Mouse (Mus musculus) right cerebral cortex, postnatal 25 days (tissue): ENCODE measurements around the gene Vegfb.
A peak's percentile ranks its signal among the peaks of the same experiment; 100 is the strongest.
"Not testable (repeated sequence)": the region's sequence is repeated elsewhere in the genome, so short reads cannot be mapped to it uniquely, and the experiment has no call there.

Experiments used
- DNase-seq: peaks from one replicate; pipeline ENCODE4 v3.0.0; 2022

Gene Vegfb

DNA sequence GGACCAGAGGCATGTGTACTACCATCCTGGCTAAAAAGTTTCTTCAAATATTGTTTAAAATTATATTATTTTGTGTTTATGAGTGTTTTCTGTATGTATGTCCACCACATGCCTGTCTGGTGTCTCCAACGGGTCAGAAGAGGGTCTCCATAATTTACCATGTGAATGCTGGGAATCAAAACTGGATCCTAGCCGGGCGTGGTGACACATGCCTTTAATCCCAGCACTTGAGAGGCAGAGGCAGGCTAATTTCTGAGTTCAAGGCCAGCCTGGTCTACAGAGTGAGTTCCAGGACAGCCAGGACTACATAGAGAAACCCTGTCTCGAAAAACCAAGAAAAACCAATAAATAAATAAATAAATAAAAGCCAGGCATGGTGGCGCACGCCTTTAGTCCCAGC is 3.7 kb upstream of the Vegfb start:
- DNase-seq: not testable (repeated sequence)

DNA sequence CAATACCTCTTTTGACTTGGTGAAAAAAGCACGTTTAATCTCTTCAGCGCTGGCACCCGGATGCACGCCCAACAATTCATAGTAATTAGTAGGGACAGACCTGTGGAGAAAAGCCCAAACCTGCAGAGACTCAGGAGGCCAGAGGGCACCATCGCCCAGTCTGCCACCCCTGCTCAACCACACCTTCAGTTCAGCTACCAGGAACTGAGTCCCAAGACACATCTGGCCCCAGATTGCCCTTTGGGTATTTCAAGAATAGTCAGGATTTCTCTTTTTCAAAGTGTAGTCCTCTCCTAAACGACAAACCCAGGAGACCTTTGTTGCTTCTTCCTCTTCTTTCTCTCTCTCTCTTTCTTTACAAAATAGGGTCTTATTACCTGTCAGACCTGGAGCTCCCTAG is 3.3 kb upstream of the Vegfb start:
- DNase-seq: no peak

DNA sequence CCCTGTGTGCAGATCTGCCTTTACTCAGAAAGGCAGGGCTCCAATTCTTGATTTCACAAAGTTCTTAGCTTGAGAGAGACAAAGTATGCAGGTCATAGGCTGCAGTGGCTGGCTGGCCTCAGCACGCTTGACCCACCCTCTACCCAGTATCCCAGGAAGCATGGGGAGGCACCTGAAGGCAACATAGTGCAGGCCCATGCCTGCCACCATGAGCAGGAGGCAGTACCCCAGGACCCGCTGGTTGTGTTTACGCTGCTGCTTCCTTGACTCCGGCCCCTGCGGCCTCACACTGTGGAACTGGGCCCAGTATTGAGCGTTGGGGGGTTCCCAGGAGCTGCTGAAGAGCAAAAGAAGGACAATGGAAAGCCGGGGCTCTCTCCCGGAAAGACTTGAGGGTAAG is 1.8 kb upstream of the Vegfb start:
- DNase-seq: no peak

DNA sequence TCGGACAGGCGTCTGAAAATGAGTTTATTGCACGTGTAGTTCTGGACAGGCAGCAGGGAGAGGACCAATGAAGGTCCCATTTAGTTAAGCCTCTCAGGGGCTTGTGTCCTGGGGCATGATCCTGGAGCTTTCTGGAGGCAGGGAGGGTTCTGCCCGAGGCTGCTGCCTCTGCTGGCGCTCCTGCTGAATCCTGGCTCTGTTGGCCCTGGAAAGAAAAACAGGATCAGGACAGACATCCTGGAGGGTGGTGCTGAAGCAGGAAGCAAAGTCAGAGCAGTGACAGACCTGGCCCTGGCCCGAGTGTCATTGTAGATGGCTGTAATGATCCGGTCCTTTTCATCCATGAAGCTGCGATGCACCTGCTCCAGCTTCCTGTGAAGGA is 444 bp upstream of the Vegfb start:
- DNase-seq: no peak

DNA sequence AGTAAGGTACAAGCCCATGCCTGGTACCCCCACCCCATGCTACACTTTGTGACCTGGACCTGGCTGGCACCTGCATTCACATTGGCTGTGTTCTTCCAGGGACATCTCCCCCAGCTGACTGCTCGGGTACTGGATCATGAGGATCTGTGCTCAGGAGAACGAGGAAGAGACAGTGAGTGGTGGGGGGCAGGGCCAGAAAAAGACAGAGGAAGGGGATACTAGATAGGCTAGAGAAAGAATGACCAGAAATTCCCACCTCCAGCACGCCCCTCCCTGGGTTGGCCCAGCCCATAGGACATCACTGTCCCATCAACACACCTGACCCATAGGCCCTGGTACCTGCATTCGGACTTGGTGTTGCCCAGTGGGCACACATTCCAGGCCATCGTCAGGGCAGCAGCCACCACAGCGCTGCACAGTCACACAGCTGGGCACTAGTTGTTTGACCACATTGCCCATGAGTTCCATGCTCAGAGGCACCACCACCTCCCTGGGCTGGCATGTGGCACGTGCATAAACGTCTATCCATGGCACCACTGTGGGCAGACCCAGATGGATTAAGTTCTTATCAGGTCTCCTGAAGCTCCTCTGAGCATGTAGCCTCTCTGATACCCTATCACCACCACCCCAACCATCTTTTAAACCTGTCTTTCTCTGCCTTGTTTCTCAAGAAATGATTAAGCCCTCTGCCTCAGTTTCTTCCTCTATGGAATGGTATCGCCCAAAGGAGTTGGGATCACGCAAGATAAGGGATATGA is 1.3 kb downstream of the Vegfb start:
- DNase-seq: no peak

DNA sequence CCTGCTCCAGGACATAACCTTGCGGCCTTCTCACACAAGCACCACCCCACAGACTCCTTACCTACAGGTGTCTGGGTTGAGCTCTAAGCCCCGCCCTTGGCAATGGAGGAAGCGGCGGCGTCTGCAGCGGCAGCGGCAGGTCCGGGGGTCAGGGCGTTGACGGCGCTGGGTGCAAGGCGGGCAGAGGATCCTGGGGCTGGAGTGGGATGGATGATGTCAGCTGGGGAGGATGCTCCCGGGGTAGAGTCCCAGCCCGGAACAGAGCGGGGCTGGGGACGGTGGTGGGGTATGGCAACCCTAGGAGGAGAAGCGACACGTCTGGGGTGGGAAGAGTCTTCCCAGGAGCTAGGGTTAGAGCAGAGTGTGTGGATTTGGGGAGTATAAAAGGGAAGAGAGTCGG is 2.2 kb downstream of the Vegfb start:
- DNase-seq: no peak

DNA sequence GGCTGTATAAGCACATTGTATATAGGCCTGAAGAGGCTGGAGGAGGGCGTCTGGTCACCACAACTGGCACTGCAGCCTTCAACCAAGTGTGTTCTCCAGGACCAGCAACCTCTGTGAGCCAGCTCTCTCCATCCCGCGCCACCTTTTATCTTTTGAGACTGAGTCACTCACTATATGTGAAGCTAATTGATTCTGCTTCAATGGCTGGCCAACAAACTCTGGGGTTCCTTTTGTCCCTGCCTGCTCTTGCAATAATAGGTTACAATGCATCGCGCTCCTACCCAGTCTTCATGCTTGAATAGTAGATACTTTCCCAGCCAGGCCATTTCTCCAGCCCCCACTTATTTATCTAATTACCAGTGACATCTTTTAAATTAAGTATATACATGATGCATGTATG is 3.8 kb downstream of the Vegfb start:
- DNase-seq: no peak

DNA sequence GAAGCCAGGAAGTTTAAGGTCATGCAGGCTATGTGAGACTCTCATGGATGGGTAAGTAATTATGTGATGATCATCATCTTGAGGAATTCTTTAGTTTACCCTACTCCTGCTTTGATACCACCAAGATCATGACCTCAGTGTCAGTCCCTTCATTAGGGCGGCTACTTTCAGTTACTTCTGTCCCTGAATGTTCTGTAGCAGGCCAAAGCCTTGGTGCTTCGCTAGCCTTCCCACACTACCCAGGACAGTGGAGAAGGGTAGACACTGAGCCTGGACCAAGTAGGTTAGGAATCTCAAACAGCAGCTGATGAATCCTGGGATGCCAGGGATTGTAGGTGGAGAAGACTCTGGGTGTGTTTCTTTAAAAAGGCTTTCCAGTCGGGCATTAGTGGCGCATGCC is 6.0 kb downstream of the Vegfb start:
- DNase-seq: no peak

DNA sequence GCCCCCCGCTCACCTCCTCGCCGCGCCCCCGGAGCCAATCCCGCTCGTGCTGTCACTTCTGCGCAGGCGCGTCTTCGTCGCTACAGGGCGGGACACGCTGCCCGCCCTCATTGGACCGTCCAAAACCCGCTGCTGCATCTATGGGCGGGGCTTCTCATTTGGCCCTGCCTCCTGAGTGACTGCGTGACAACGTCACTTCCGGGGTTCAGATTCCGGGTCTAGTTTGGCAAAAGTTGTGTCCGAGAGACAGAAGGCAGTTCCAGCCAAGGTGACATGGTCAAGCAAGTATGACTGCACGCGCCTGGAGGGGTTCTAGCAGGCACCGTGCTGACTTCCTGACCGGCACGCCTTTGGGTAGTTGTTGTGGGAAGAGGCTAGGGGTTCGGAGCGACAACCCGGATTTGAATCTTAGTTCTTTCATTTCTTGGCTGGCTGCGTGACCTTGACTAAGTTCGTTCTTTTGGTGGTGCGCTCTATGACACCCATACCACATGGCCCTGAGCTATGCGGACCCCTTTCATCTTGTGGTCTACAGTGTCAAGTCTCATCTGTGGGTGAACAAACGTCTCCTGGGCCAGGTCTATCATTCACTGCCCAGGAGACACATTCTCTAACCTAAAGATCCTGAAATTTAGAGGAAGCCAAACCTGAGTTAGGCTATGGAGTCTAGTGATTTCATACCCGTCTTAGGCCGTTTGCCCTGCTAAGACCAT is 6.9 kb downstream of the Vegfb start, which contains the start of gene Fkbp2:
Fkbp2 (minus strand) TSS at position 121 of the 713 bp plus-strand sequence.
- DNase-seq: peak; percentile 99

DNA sequence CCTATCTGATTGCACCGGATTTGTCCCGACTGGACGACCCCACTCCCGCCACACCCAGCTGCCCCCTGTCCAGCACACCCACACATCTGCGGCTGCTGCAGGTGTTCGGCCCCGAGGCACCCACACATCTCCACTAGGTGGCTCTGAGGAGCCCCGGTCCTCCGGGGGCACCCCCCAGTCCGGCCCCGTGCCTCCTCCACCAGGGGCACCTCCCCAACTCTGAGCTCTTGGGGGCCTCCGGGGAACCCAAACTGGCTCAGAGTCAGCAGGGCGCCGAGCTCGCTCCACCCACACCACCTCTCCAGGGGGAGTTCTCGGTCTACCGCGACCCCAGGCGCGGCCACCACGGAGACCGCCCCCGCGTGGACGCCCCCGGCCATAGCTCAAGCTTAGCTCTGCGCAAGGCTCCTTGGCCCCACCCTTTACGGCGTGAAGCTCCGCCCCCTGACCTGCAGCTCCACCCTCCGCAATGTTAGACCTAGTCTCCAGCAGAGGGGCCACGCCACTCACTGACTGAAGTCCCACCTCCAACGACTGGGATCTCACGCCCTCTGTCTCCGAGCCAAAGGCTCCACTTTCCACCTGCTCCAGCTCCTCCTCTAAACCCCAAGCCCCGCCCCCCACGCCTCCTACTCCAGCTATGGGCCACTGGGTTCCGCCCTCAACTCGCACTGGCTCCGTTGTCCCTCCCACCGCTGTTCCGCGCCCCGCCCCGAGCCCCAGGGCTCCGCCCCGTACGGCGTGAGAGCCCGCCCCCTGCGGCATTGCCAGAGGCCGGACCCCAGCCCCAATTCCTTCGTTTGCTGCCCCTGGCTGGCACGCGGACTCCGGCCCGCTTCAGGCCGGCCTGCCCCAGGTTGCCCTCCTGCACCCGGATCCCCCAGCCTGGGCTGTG is 7.7 kb downstream of the Vegfb start:
- DNase-seq: peak; percentile 99

DNA sequence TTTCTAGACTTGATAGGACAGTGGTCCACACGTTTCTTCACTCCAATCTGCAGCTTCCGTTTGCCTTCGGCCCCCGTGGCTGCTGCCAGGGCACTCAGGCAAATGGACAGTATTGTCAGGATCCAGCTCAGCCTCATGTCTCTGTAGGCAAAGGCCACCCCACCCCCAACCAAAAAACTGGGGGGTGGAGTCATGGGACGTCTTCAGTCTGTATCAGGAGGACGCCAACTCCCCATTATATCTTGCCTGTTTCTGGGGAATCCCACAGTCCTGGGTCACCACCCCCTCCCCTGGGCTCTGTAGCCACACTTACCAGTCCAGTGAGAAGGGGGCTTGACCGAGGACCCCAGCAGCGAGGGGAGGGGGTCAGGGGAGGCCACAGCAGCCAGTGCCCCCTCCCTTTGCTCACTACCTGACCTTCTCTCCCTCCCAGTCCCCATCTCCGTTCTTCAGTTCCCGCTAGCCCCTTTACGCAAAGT is 8.4 kb downstream of the Vegfb start:
- DNase-seq: no peak

DNA sequence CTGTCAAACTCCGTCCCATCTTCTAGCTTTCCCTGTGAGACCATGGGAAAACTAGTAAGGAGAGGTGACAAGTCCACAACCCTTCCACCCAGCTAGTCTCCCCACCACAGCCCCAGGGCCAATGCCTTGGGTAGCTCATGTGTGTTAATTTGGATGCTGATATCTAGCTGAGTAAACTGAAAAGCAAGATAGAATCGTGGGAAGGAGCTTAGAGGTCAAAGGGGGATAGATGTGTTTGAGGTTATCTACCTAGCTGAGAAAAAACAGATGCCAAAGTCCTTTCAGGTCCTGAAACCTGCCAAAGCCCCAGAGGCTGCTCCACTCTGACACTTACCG is 8.8 kb downstream of the Vegfb start:
- no peak for DNase-seq

DNA sequence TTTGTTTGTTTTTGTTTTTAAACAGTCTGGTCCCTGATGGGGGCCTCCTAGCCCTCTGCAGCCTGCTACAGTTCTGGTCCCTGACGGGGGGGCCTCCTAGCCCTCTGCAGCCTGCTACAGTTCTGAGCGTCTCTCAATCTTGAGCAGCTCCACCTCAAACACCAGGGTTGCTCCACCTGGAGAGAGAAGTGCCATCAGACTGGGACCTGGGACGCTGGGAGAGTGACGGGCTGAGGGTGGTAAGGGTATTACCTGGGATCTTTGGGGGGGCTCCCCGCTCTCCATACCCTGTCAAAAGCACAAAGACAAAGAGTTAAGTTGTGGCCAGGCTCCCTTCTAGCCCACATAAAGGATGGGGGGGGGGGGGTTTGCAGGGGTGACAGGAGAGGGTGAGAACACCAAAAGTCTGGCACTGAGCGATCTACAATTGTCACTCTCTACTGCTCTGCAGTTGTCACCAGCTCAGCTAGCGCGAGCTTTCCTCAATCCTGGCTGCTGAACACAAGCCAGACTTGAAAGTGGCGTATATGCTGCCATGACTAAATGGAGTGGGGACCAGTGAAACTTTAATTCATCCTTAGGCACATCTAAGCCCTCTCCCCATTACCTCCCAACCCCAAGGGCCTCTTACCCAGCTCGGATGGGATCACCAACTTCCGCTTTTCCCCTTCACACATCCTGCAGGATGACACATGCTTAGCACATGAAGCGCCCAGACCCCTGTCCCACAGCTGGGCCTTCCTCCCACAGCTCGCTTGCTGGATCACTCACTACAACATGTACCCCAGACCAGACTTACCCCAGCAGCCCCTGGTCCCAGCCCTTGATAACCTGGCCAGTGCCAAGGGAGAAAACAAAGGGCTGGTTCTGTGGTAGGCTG is 9.5 kb downstream of the Vegfb start:
- no peak for DNase-seq

DNA sequence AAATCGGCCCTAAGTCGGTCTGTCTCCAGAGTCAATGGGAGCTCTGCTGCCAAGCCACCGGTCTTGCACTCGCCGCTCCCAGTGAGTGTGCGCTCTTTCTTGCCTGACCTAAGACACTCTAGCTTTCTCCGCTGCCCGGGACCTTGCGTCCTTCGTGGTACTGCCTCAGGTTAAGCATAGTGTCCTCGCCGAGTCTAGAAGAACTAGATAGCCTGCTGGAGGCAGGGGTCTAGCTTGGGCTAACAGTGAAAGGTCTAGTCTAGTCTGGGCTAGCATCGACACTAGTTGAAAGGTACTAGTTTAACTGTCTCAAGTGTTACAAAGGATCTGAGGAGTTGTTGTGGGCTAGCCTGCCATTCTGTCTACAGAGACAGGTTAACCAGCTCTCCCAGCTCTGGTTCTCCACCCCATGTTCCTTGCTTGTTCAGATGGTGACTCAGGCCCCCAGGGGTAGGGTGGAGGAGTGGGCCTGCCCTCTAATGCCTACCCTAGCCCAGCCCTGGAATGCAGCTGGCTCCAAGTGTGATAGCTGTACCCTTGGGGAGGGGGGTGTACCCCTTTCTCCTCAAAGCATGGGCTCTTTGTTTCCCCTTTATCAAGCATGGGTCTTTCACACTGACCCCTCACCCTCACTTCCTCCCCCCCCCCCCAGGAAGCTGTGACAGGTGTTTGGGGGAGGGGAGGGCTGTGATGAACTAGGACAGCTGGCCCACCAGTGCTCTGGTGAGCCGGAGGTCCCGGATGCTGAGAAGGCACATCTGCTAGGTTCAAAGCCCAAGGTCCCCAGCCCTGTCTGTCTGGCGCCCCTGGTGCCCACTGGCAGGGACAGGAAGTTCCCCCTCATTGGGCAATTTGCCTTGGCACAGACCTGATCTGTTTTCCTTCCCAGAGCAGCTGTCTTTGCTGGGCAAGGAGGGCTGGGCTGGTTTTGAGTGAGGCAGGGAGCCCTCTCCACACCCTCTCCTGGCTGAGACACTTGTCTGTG is 11.6 kb downstream of the Vegfb start, which contains the start of gene Plcb3:
Plcb3 (minus strand) TSS at position 934 of the 985 bp plus-strand sequence.
- peak; percentile 52 for DNase-seq

DNA sequence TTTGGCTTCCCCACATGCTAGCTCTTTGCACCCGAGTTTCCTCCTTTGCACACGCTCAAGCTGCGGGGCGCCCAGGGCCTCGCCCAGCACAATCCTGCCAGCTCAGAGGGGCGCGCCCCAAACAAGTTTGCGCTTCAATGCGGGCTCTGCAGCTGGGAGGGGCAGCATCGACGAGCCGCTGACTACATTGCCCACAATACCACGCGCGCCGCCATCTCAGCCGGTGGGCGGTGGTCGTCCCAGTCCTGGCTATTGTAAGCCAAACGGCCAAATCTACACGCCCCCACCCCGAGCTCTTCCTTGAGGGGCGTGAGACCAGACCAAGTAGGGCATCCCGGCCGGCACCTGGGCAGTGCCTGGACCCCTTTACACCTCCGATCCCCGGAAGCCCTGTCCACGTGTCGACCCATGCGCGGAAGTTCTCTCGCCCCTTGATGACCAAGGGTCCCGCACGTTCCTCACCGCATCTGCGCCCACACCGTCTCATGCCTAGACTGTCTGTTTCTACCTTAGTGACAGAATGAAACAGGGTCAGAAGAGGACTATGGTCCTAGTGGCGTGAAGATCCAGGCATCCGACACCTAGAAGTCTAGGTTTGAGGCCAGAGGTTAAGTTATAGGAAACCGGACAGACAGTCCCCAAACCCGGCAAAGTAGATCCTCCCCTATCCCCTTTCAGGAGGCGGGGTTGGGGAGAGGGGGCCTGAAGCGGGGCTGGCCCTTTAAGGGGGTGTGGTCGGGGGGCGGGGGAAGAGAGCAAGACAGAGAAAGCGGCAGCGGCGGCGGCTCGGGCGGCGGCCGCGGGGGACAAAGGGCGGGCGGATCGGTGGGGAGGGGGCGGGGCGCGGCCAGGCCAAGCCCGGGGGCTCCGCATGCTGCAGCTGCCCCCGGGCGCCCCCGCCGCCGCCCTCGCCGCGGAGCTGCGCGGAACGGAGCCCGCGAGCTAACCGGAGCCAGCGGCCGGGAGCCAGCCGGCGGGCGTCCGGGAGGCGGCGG is 12.9 kb downstream of the Vegfb start, which contains the start of gene Ppp1r14b:
Ppp1r14b (plus strand) TSS at position 758 of the 995 bp plus-strand sequence.
- DNase-seq: peak; percentile 84

DNA sequence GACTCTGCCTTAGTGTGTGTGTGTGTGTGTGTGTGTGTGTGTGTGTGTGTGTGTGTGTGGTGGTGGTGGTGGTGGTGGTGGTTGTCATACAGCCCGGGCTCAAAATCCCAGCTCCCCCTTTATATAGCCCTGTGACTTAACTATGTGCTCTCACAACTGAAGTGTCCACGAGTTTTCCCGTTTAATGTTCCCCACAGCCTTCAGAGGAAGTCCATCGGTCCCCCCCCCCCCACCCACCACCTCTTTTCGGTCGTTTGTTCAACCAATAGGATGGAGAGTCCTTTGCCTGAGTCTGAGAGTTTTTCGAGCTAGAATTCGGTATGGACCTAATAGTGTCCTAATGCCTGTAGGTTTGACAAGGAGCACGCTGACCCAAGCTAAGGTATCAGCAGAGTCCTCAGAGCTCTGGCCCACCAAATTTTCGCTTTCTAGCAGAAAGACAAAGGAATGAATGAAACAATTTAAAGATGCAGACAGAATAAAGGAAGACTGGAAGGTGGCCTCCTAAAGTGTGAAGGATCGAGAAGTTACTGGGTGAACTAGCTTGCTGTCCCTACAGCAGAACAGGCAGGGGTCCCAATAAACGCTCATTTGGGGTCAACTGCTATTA is 13.8 kb downstream of the Vegfb start:
- no peak for DNase-seq

DNA sequence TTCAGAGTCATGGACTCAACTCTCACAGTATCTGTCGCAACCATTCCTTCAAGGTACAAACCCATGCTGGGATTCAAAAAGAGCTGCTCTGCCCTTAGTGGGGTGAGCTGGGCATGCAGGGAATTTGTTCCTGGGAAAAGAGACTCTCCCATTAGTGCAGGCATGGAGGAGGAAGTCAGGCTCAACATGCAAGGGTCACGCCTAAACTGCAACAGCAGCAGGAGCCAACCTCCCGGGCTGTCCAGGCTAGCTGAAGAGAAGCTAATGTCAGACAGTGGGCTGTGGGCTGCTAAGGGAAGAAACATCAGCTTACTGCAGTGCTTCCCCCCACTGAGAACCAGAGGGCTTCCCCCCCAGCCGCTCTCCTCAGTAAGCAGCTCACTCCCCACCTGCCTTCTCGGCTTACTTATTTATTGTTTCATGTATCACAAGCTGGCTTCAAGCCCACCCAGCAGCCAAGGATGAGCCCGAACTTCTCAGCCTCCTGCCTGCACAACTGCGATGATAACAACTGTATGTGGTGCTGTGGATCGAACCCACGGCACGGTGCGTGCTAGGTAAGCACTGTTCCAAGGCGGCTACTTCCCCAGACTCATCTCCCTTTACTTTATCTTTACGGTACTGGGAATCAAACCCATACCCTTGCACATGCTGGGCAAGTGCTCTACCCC is 15.1 kb downstream of the Vegfb start:
- no peak for DNase-seq

DNA sequence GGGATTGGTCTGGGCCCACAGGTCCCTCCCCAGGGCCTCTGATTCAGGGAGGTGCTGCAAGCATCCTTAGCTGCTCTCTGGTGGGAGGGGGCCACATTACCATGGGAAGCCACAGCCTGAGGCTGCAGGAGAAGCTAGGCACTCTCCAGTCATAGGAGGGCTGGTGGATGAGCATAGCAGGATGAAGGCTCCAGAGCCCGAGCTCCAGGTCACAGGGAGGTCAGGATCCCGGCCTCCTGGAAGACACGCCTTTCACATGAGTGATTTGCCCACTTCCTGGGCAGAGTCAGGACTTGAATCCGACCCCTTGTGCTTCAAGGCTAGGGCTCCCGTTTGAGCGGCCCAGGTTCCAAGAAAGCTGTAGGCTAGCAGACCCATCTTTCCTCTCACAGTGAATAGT is 15.8 kb downstream of the Vegfb start:
- no peak for DNase-seq
